ENCODE assay signal across 10 mouse cellular contexts in genomic region chr1:166102920-166103608, GRCm38 (mm10). TPM values are rescaled to one million over a fixed set of nuclear protein-coding genes. Genes with fewer than 3 reads are reported as not detected.
DNase-seq lines count a peak whose midpoint lies in the region; ATAC-seq lines count a peak whose summit lies in the region.
"Had no signal": no experiment of that assay in that cellular context is flagged by ENCODE, and none has a peak within 500 bp of the region (broad histone marks: within the 10 kb centered on the region; RNA-seq: fewer than 3 reads in every experiment).

No protein-coding gene starts in this region.

- DNase-seq in heart, adult 11 months = peak; percentile 79
- no peak for DNase-seq in heart, embryonic 10.5 days (ENCODE audit: low spot score)
- DNase-seq in B cell, adult 2 months = peak; percentile 40 to 48
- peak; percentile 58 for DNase-seq in adrenal gland, postnatal 25 days
- DNase-seq in gastrocnemius, postnatal 10 days = no peak
- DNase-seq in left cerebral cortex, postnatal 14 days (ENCODE audit: low spot score in 2 of 2) = no peak

- peaks cover 95% of the 10 kb centered on the region for H3K36me3 ChIP-seq in heart, embryonic 10.5 days
- H3K36me3 ChIP-seq in intestine, embryonic 16.5 days (ENCODE audit: control insufficient read depth, insufficient read depth, low read length) = no peaks in the 10 kb centered on the region
- no peaks in the 10 kb centered on the region for H3K36me3 ChIP-seq in neural tube, embryonic 14.5 days (ENCODE audit: control insufficient read depth, insufficient read depth, low read length)
- H3K36me3 ChIP-seq: limb, embryonic 13.5 days; stomach, embryonic 15.5 days had no signal

- H3K9me3 ChIP-seq in heart, embryonic 10.5 days = peaks cover 2% of the 10 kb centered on the region; the same call in 1 of the 2 replicates
- no peaks in the 10 kb centered on the region for H3K9me3 ChIP-seq in intestine, embryonic 16.5 days (ENCODE audit: control insufficient read depth, low read length)
- no peaks in the 10 kb centered on the region for H3K9me3 ChIP-seq in neural tube, embryonic 14.5 days (ENCODE audit: control insufficient read depth, low read length)
- H3K9me3 ChIP-seq: limb, embryonic 13.5 days; stomach, embryonic 15.5 days had no signal

- H3K9ac ChIP-seq in intestine, embryonic 16.5 days (ENCODE audit: low read depth, low read length) = 0 out of 2 replicates have a peak overlapping the region, but pooled peaks have one; percentile 27
- no peak overlapping the region for H3K9ac ChIP-seq in neural tube, embryonic 14.5 days (replicated peaks; ENCODE audit: low read depth, low read length)
- H3K9ac ChIP-seq: limb, embryonic 13.5 days; stomach, embryonic 15.5 days had no signal

- H3K4me2 ChIP-seq in intestine, embryonic 16.5 days (ENCODE audit: low read depth, low read length) = no peak overlapping the region
- H3K4me2 ChIP-seq in neural tube, embryonic 14.5 days (ENCODE audit: low read depth, low read length) = no peak overlapping the region
- H3K4me2 ChIP-seq: limb, embryonic 13.5 days; stomach, embryonic 15.5 days had no signal

- peak; percentile 71 for ATAC-seq in intestine, embryonic 16.5 days
- ATAC-seq in neural tube, embryonic 14.5 days (ENCODE audit: low read depth) = peak; percentile 54; the same call in 1 of the 2 replicates

- no peaks in the 10 kb centered on the region for H3K4me1 ChIP-seq in heart, embryonic 10.5 days
- H3K4me1 ChIP-seq in intestine, embryonic 16.5 days (ENCODE audit: control insufficient read depth, insufficient read depth, low read length) = no peaks in the 10 kb centered on the region
- H3K4me1 ChIP-seq in neural tube, embryonic 14.5 days (ENCODE audit: control insufficient read depth, insufficient read depth, low read length) = no peaks in the 10 kb centered on the region
- H3K4me1 ChIP-seq: stomach, embryonic 15.5 days had no signal

- no peak overlapping the region for H3K4me3 ChIP-seq in heart, embryonic 10.5 days
- H3K4me3 ChIP-seq in intestine, embryonic 16.5 days (ENCODE audit: low read length) = no peak overlapping the region
- H3K4me3 ChIP-seq in neural tube, embryonic 14.5 days (ENCODE audit: low read depth, low read length) = no peak overlapping the region
- H3K4me3 ChIP-seq: limb, embryonic 13.5 days; stomach, embryonic 15.5 days had no signal

- WGBS in heart, embryonic 10.5 days = 68% methylated on average over 11 of the region's 11 CpGs
- WGBS in intestine, embryonic 16.5 days = 59% methylated on average over 11 of the region's 11 CpGs
- WGBS in neural tube, embryonic 14.5 days = 56% methylated on average over 11 of the region's 11 CpGs

- H3K27me3 ChIP-seq in heart, embryonic 10.5 days (ENCODE audit: insufficient read depth, poor library complexity, severe bottlenecking) = no peaks in the 10 kb centered on the region
- no peaks in the 10 kb centered on the region for H3K27me3 ChIP-seq in intestine, embryonic 16.5 days (replicated peaks; ENCODE audit: control insufficient read depth, insufficient read depth, low read length)
- H3K27me3 ChIP-seq in neural tube, embryonic 14.5 days (ENCODE audit: control insufficient read depth, insufficient read depth, low read length) = no peaks in the 10 kb centered on the region
- H3K27me3 ChIP-seq: limb, embryonic 13.5 days; stomach, embryonic 15.5 days had no signal

- intact Hi-C loops in left cerebral cortex, postnatal 14 days (cut with DNase I) = loop anchor here (5.0 kb wide), 1 partner anchor 44 kb away; no protein-coding TSS in a partner anchor

- no peak overlapping the region for H3K27ac ChIP-seq in heart, embryonic 10.5 days
- H3K27ac ChIP-seq in intestine, embryonic 16.5 days (ENCODE audit: low read length) = no peak overlapping the region
- no peak overlapping the region for H3K27ac ChIP-seq in neural tube, embryonic 14.5 days (ENCODE audit: low read depth, low read length)
- H3K27ac ChIP-seq: limb, embryonic 13.5 days; stomach, embryonic 15.5 days had no signal

RNA-seq across cellular contexts. Expression of gene Dusp27, which starts 24.7 kb away (rescaled TPM):
- polyA plus RNA-seq in heart, embryonic 10.5 days (2016; fragmentation: Nextera tagmentation; extraction: Ambion mirVana) = 38.2 and 64.9 TPM in 2 replicates
- total RNA-seq in adrenal gland, postnatal 25 days (2021) = not detected in 2 replicates
- 1.5 and 1.7 TPM in 2 replicates for polyA plus RNA-seq in intestine, embryonic 16.5 days (2015; fragmentation: Nextera tagmentation; extraction: Ambion mirVana)
- 0.54 and 1.6 TPM in 2 replicates for polyA plus RNA-seq in neural tube, embryonic 14.5 days (2014; fragmentation: Nextera tagmentation; extraction: Ambion mirVana)
- total RNA-seq in gastrocnemius, postnatal 10 days (2021) = 100 to 1,000 TPM; 120 to 123 TPM
- under 1 TPM; 0.35 to 0.55 TPM for total RNA-seq in left cerebral cortex, postnatal 14 days (2021)

RNA-seq across cellular contexts. Expression of gene Gpa33, which starts 27.0 kb away (rescaled TPM):
- 0.15 and 0.20 TPM in 2 replicates for polyA plus RNA-seq in heart, embryonic 10.5 days (2016; fragmentation: Nextera tagmentation; extraction: Ambion mirVana)
- 0.30 TPM in 1 of 2 replicates, not detected in the other for total RNA-seq in adrenal gland, postnatal 25 days (2021)
- polyA plus RNA-seq in intestine, embryonic 16.5 days (2015; fragmentation: Nextera tagmentation; extraction: Ambion mirVana) = 79.6 and 86.9 TPM in 2 replicates
- polyA plus RNA-seq in neural tube, embryonic 14.5 days (2014; fragmentation: Nextera tagmentation; extraction: Ambion mirVana) = not detected in 2 replicates
- total RNA-seq in gastrocnemius, postnatal 10 days (2021) = not detected
- total RNA-seq in left cerebral cortex, postnatal 14 days (2021) = not detected

Comparison
In these comparisons a context has a peak if more than half of its experiments do, and no peak if none do; other contexts are left out.
1. DNase-seq: peak in heart, adult 11 months (single experiment), B cell, adult 2 months (2 of 2) and adrenal gland, postnatal 25 days (single experiment); none in heart, embryonic 10.5 days (single experiment), gastrocnemius, postnatal 10 days (single experiment) and left cerebral cortex, postnatal 14 days (0 of 2).
2. RNA of gene Dusp27, which starts 24.7 kb away (total RNA-seq): 120 to 123 TPM in gastrocnemius, postnatal 10 days; 0.35 to 0.55 TPM in left cerebral cortex, postnatal 14 days and not detected in adrenal gland, postnatal 25 days; every median in the first group is over 10 times any median in the second.